Mouse (Mus musculus): ENCODE measurements at regions not wholly inside any gene's neighbourhood (a gene's known extent, or its start where the extent isn't known, plus 50 kb on each side); places are given as distances from the start of the nearest gene placed in this dataset.

DNA sequence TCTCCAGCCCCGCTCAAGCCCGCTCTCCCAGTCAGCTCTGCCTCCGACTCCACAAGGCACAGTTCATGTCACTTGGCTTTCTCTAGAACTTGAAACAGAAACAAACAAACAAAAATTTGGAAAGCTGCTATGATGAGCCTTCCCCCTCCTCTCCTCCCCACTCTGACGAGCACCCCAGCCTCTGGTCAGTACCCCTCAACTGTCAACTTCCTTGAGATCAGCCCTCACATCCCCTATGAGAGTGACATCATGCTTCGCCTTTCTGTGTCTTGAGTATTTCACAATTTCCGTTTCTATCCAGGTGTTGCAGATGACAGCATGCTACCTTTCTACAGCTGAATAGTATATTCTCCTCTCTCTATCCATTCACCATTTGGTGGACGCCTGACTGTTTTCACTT is 123.3 kb downstream of the Rap2a start:
- H3K9ac ChIP-seq (replicated peaks; ENCODE audit: low read length): no peak overlapping the region
- no peak overlapping the region for H3K4me2 ChIP-seq (replicated peaks; ENCODE audit: low read depth, low read length)
- no peaks in the 10 kb centered on the region for H3K27me3 ChIP-seq (ENCODE audit: insufficient read depth, low read length)
- no peaks in the 10 kb centered on the region for H3K9me3 ChIP-seq (ENCODE audit: low read length)
- H3K4me1 ChIP-seq (ENCODE audit: insufficient read depth, low read length): no peaks in the 10 kb centered on the region
- H3K4me3 ChIP-seq (ENCODE audit: low read length): no peak overlapping the region
- ATAC-seq (ENCODE audit: low FRiP score, low TSS enrichment): no peak
- no peak overlapping the region for H3K27ac ChIP-seq (ENCODE audit: low read length)
- WGBS: 89% methylated on average over 7 of the region's 7 CpGs
- H3K36me3 ChIP-seq (ENCODE audit: insufficient read depth, low read length): no peaks in the 10 kb centered on the region

DNA sequence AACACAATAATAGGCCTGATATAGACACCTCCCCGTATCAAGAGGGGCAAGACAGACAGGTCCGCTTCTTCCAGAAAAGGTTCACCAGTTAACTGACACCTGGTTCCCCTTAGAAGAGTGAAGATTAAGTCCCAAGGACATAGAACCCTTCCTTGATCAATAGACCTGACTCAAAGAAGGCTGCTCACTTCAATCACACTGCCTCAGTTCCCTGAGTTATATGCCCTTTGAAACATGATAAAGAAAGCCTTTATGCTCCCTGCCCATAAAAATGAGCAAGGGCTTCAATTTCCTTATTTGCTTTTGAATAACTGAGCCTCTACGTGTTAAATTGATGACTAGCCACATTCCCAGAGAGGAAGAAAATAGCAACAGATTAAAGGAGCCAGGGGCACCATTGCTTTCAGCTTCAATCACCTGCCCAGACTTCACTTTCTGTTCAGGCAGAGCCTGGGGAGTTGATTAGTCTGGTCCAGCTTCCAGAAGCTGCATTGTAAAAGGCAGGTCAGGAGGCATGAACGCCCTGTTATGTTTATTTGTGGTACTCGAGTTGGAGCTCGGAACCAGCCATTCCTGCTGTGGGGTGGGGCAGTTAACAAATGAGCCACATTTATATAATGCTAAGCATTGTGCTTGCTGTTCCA is 125.7 kb downstream of the Rap2a start:
- Histone ChIP-seq H3K4me3 (ENCODE audit: low read length) (no peak overlapping the region), H3K36me3 (ENCODE audit: insufficient read depth, low read length) (no peaks in the 10 kb centered on the region), H3K4me1 (ENCODE audit: insufficient read depth, low read length) (no peaks in the 10 kb centered on the region), H3K27me3 (ENCODE audit: insufficient read depth, low read length) (no peaks in the 10 kb centered on the region), H3K9ac (replicated peaks; ENCODE audit: low read length) (no peak overlapping the region), H3K9me3 (ENCODE audit: low read length) (no peaks in the 10 kb centered on the region), H3K4me2 (replicated peaks; ENCODE audit: low read depth, low read length) (no peak overlapping the region), H3K27ac (ENCODE audit: low read length) (no peak overlapping the region)
- WGBS: 52% methylated on average over 6 of the region's 6 CpGs
- ATAC-seq (ENCODE audit: low FRiP score, low TSS enrichment): no peak

DNA sequence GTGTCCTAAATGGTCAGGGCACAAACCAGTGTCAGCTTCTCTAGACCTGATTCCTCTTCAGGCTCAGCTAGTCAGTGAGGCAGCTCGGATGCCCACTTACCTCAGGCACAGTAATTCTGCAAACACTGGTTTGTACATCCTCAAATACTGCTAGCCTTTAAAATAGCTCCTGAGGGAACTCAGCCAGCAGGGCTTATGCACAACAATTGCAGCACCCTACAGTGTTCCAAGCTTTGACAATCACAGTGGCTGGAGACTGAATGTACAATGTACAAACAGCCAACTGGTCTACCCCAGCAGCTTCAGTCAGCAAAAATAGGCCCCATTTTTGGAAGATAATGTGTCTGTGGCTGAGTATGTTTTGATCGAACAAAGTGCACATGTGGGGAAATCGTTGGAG is 129.6 kb downstream of the Rap2a start:
- no peaks in the 10 kb centered on the region for H3K9me3 ChIP-seq (ENCODE audit: low read length)
- ATAC-seq (ENCODE audit: low FRiP score, low TSS enrichment): no peak
- no peaks in the 10 kb centered on the region for H3K36me3 ChIP-seq (ENCODE audit: insufficient read depth, low read length)
- H3K4me2 ChIP-seq (replicated peaks; ENCODE audit: low read depth, low read length): no peak overlapping the region
- no peak overlapping the region for H3K4me3 ChIP-seq (ENCODE audit: low read length)
- no peaks in the 10 kb centered on the region for H3K4me1 ChIP-seq (ENCODE audit: insufficient read depth, low read length)
- no peak overlapping the region for H3K9ac ChIP-seq (replicated peaks; ENCODE audit: low read length)
- H3K27ac ChIP-seq (ENCODE audit: low read length): no peak overlapping the region
- WGBS: 90% methylated on average over 3 of the region's 3 CpGs
- no peaks in the 10 kb centered on the region for H3K27me3 ChIP-seq (ENCODE audit: insufficient read depth, low read length)

DNA sequence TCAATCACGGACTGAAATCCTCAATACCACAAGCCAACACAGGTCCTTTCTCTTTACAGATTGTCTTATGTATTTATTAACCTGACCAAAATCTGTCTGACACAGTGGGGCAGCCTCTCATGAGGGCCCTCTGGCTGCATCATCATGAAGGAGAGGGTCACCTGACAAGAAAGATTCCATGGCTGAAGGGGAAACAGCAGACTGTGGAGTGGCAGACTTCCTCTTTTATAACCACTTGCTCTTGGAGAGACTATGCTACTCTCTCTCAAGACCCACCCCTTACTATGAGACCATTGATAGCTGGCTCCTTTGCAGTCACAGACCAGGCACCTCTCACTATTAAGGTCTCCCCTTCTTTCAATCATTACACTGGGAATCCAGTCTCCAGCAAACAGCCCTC is 133.1 kb downstream of the Rap2a start:
- Histone ChIP-seq H3K4me3 (ENCODE audit: low read length) (no peak overlapping the region), H3K4me2 (replicated peaks; ENCODE audit: low read depth, low read length) (no peak overlapping the region), H3K27ac (ENCODE audit: low read length) (no peak overlapping the region), H3K36me3 (ENCODE audit: insufficient read depth, low read length) (no peaks in the 10 kb centered on the region), H3K27me3 (ENCODE audit: insufficient read depth, low read length) (no peaks in the 10 kb centered on the region), H3K4me1 (ENCODE audit: insufficient read depth, low read length) (no peaks in the 10 kb centered on the region), H3K9ac (replicated peaks; ENCODE audit: low read length) (no peak overlapping the region), H3K9me3 (ENCODE audit: low read length) (no peaks in the 10 kb centered on the region)
- ATAC-seq (ENCODE audit: low FRiP score, low TSS enrichment): no peak
- WGBS: 97% methylated on average over 1 of the region's 1 CpGs

DNA sequence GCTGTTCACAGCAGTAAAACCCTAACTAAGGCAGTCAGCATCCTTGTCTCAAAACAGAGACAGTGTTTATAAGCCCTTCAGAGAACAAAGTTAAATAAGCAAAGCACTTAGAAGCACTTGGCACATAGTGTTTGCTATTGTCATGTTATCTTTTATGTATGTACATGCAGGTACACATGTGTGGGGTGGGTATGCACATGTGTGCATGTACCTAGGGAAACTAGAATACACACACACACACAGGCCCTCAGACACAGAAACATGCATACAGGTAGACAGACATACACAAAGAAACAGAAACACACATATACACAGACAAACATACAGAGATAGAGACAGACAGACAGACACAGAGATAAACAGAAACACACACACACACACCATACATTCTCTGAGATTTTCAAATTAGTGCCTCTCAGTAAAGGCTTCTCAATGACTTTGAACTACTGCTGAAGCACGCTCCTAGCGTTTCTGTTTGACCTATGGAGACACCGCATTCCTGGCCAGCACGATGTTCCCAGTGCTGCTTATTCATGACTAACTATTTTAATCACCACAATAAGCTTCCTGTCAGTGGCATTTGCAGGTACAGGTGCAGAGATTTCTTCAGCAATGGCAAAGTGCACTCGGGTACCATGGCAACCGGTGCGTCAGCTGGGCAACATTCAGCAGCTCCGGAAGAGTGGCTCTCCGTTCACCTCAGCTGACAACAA is 148.1 kb downstream of the Rap2a start:
- Histone ChIP-seq H3K27me3 (ENCODE audit: insufficient read depth, low read length) (no peaks in the 10 kb centered on the region), H3K27ac (ENCODE audit: low read length) (no peak overlapping the region), H3K9ac (replicated peaks; ENCODE audit: low read length) (no peak overlapping the region), H3K4me1 (ENCODE audit: insufficient read depth, low read length) (no peaks in the 10 kb centered on the region), H3K4me2 (replicated peaks; ENCODE audit: low read depth, low read length) (no peak overlapping the region), H3K9me3 (ENCODE audit: low read length) (no peaks in the 10 kb centered on the region), H3K36me3 (ENCODE audit: insufficient read depth, low read length) (no peaks in the 10 kb centered on the region), H3K4me3 (ENCODE audit: low read length) (no peak overlapping the region)
- WGBS: 54% methylated on average over 9 of the region's 9 CpGs
- ATAC-seq (ENCODE audit: low FRiP score, low TSS enrichment): 0 out of 2 replicates have a peak, but pooled peaks have one; percentile 61

DNA sequence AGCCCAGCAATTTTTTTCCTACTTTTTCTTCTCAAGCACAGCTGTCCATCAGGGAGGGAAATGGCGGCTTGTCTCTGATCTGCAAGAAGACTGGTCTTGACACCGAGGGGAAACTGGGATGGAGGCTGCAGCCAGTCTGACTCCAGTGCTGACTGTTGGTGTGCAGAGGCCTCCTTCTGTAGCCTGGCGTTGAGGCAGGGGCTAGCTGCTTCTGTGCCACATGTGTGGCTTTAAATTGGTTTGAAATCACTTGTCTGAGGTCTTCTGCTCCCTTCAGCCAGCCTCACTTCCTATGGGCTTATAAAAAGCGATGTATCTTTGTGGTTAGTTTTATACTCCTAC is 148.7 kb downstream of the Rap2a start:
- 70% methylated on average over 4 of the region's 4 CpGs for WGBS
- Histone ChIP-seq H3K9ac (replicated peaks; ENCODE audit: low read length) (no peak overlapping the region), H3K27me3 (ENCODE audit: insufficient read depth, low read length) (no peaks in the 10 kb centered on the region), H3K4me2 (replicated peaks; ENCODE audit: low read depth, low read length) (no peak overlapping the region), H3K36me3 (ENCODE audit: insufficient read depth, low read length) (no peaks in the 10 kb centered on the region), H3K9me3 (ENCODE audit: low read length) (no peaks in the 10 kb centered on the region), H3K4me1 (ENCODE audit: insufficient read depth, low read length) (no peaks in the 10 kb centered on the region), H3K27ac (ENCODE audit: low read length) (no peak overlapping the region), H3K4me3 (ENCODE audit: low read length) (no peak overlapping the region)
- no peak for ATAC-seq (ENCODE audit: low FRiP score, low TSS enrichment)

DNA sequence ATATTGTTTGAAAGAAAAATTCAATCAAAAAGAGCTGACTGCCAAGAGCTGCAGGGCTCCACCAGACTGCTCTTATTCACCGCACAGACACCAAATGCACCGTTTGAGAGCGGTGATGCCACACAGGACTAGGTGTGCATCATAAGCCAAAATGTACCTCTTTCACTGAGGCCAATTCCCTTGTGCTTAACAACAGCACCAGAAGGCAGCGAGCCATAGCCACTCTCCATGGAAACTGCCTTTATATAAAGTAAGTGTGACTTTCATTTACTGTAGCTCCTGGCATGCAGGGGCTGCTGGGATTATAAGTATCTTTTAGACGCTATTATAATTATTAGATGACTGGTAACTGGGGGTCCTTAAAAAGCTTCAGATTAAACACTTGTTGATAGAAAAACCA is 154.5 kb downstream of the Rap2a start:
- WGBS: 89% methylated on average over 5 of the region's 5 CpGs
- Histone ChIP-seq H3K4me1 (ENCODE audit: insufficient read depth, low read length) (no peaks in the 10 kb centered on the region), H3K27ac (ENCODE audit: low read length) (no peak overlapping the region), H3K4me2 (replicated peaks; ENCODE audit: low read depth, low read length) (no peak overlapping the region), H3K36me3 (ENCODE audit: insufficient read depth, low read length) (no peaks in the 10 kb centered on the region), H3K27me3 (ENCODE audit: insufficient read depth, low read length) (no peaks in the 10 kb centered on the region), H3K4me3 (ENCODE audit: low read length) (no peak overlapping the region), H3K9ac (replicated peaks; ENCODE audit: low read length) (no peak overlapping the region), H3K9me3 (ENCODE audit: low read length) (no peaks in the 10 kb centered on the region)
- ATAC-seq (ENCODE audit: low FRiP score, low TSS enrichment): no peak

DNA sequence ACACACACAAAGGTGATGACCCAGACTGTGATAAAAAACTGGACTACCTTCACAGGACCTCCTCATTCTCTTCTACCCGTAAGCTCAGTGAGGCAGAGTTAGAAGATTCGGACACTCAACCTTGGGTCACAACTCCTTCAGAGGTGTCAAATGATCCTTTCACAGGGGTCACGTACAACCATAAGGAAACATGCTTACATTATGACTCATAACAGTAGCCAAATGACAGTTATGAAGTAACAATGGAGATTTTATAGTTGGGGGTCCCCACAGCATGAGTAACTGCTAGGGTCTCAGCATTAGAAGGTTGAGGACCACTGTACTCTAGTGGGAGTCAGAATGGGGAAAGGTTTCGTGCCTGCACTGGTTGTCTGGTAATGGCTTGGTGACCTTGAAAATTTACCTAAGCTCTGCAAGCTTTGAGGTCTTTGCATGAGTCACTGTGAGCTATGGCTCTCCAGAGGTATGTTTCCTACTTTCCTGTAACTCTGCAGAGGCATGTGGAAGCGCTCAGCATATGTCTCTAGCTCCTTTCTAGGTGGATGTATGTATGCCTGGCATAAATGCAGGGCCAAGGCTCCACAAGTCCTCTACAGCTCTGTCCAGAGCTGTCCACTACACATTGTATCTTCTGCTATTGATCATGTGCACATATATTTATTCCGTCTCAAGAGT is 158.6 kb downstream of the Rap2a start:
- Histone ChIP-seq H3K4me2 (replicated peaks; ENCODE audit: low read depth, low read length) (no peak overlapping the region), H3K4me1 (ENCODE audit: insufficient read depth, low read length) (no peaks in the 10 kb centered on the region), H3K27ac (ENCODE audit: low read length) (no peak overlapping the region), H3K4me3 (ENCODE audit: low read length) (no peak overlapping the region), H3K9me3 (ENCODE audit: low read length) (no peaks in the 10 kb centered on the region), H3K9ac (replicated peaks; ENCODE audit: low read length) (no peak overlapping the region), H3K36me3 (ENCODE audit: insufficient read depth, low read length) (no peaks in the 10 kb centered on the region), H3K27me3 (ENCODE audit: insufficient read depth, low read length) (no peaks in the 10 kb centered on the region)
- no peak for ATAC-seq (ENCODE audit: low FRiP score, low TSS enrichment)
- WGBS: 85% methylated on average over 6 of the region's 6 CpGs

DNA sequence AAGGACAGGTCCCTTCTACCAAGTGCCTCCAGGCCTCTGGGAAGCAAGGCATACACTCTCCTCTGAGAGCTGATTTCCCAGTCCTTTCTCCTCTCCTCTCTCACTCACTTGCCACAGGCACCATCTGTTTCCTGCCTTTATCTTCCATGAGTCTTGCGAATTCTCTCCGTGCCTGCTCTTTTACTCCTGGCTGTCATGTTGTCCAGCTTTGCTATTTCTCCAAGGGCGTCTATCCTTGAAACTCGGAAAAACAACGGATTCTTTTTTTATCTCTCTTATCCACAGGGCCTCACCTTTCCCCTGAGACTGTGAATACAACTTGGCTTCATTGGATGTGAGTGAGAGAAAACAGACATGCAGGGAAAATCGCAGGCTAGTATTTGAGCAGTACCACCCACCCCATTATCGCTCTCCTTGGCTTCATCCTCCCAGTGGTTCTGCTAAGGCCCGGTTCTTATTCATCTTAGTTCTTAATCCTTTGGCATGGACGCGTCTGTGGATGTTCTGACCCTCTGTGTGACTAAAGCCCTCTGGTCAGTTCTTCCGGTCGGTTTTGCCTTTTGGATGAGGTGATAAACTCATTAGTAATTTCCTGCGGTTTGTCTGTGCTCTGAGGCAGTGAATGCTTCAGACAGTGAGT is 159.4 kb downstream of the Rap2a start:
- H3K36me3 ChIP-seq (ENCODE audit: insufficient read depth, low read length): no peaks in the 10 kb centered on the region
- H3K9ac ChIP-seq (replicated peaks; ENCODE audit: low read length): no peak overlapping the region
- ATAC-seq (ENCODE audit: low FRiP score, low TSS enrichment): no peak
- no peak overlapping the region for H3K4me2 ChIP-seq (replicated peaks; ENCODE audit: low read depth, low read length)
- H3K9me3 ChIP-seq (ENCODE audit: low read length): no peaks in the 10 kb centered on the region
- no peak overlapping the region for H3K4me3 ChIP-seq (ENCODE audit: low read length)
- 46% methylated on average over 13 of the region's 13 CpGs for WGBS
- no peaks in the 10 kb centered on the region for H3K4me1 ChIP-seq (ENCODE audit: insufficient read depth, low read length)
- H3K27me3 ChIP-seq (ENCODE audit: insufficient read depth, low read length): no peaks in the 10 kb centered on the region
- H3K27ac ChIP-seq (ENCODE audit: low read length): no peak overlapping the region

DNA sequence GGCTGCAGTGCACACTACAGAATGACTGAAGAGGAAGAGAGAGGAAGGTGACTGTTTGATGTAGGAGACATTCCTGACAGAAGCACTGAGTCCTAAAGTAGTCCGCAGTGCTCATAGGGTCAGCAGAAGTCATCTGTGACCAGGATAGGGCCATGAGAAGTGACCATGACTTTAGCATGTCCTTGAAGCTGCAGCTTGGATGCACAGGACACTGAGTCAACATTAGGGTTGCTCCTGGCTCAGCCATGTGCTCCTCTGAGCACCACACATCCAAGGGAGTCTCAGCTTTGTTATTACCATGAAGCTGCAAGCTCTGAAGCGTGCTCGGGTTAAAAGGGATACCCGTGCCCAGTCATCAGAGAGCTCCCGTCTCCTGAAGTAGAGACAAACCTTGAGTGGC is 164.3 kb downstream of the Rap2a start:
- H3K4me3 ChIP-seq (ENCODE audit: low read length): no peak overlapping the region
- H3K9ac ChIP-seq (replicated peaks; ENCODE audit: low read length): no peak overlapping the region
- WGBS: 80% methylated on average over 5 of the region's 5 CpGs
- H3K4me2 ChIP-seq (replicated peaks; ENCODE audit: low read depth, low read length): no peak overlapping the region
- no peak overlapping the region for H3K27ac ChIP-seq (ENCODE audit: low read length)
- no peaks in the 10 kb centered on the region for H3K27me3 ChIP-seq (ENCODE audit: insufficient read depth, low read length)
- no peaks in the 10 kb centered on the region for H3K4me1 ChIP-seq (ENCODE audit: insufficient read depth, low read length)
- ATAC-seq (ENCODE audit: low FRiP score, low TSS enrichment): no peak
- H3K9me3 ChIP-seq (ENCODE audit: low read length): no peaks in the 10 kb centered on the region
- no peaks in the 10 kb centered on the region for H3K36me3 ChIP-seq (ENCODE audit: insufficient read depth, low read length)

Measured in kidney, embryonic 16.5 days (tissue).